Mouse (Mus musculus) B cell, adult 2 months (primary cell): ENCODE data around the gene Actn3.

Source experiments
- DNase-seq, 2 experiments: peaks; one replicate each; pipeline ENCODE4 v3.0.0; 2022

Gene Actn3

GRCm38 (mm10) chr19:4859081-4859480 lies 18.6 kb downstream of the Actn3 start:
- no peak for DNase-seq

GRCm38 (mm10) chr19:4855951-4856350 lies 21.8 kb downstream of the Actn3 start:
- DNase-seq: no peak

- no peak for DNase-seq
These were observed 22.3 kb downstream of the Actn3 start for GRCm38 (mm10) chr19:4855470-4855820.

- no peak for DNase-seq
These were observed 22.9 kb downstream of the Actn3 start, which contains the start of gene Ctsf for GRCm38 (mm10) chr19:4854552-4855469. Gene Ctsf (plus strand): TSS chr19:4855130.

- DNase-seq: no peak
These were observed 27.4 kb downstream of the Actn3 start for GRCm38 (mm10) chr19:4850281-4850680.

GRCm38 (mm10) chr19:4849800-4850199 lies 27.9 kb downstream of the Actn3 start:
- DNase-seq: no peak

GRCm38 (mm10) chr19:4847490-4847889 lies 30.2 kb downstream of the Actn3 start:
- peak; percentile 18 to 19 for DNase-seq

- no peak for DNase-seq
These were observed 31.9 kb downstream of the Actn3 start for GRCm38 (mm10) chr19:4845846-4846245.

GRCm38 (mm10) chr19:4842611-4843010 lies 35.1 kb downstream of the Actn3 start:
- no peak for DNase-seq

- no peak for DNase-seq
These were observed 36.9 kb downstream of the Actn3 start for GRCm38 (mm10) chr19:4840848-4841247.

GRCm38 (mm10) chr19:4839149-4839548 lies 38.6 kb downstream of the Actn3 start, which contains the start of the genes Ccs and Ccdc87:
Gene Ccs (minus strand): TSS chr19:4839332.
Gene Ccdc87 (plus strand): TSS chr19:4839366.
- DNase-seq: peak; percentile 88 to 89

- DNase-seq: no peak
These were observed 39.1 kb downstream of the Actn3 start for GRCm38 (mm10) chr19:4838526-4839140.

- DNase-seq: no peak
These were observed 40.7 kb downstream of the Actn3 start for GRCm38 (mm10) chr19:4837049-4837448.

- no peak for DNase-seq
These were observed 41.6 kb downstream of the Actn3 start for GRCm38 (mm10) chr19:4836096-4836495.

- no peak for DNase-seq
These were observed 43.7 kb downstream of the Actn3 start for GRCm38 (mm10) chr19:4833977-4834376.

- no peak for DNase-seq
These were observed 48.6 kb downstream of the Actn3 start for GRCm38 (mm10) chr19:4829156-4829555.

GRCm38 (mm10) chr19:4828444-4829114 lies 49.1 kb downstream of the Actn3 start:
- DNase-seq: no peak

GRCm38 (mm10) chr19:4820678-4821303 lies 56.9 kb downstream of the Actn3 start:
- DNase-seq: no peak

GRCm38 (mm10) chr19:4817182-4817835 lies 60.4 kb downstream of the Actn3 start:
- no peak for DNase-seq

GRCm38 (mm10) chr19:4813015-4813414 lies 64.7 kb downstream of the Actn3 start:
- peak; percentile 53 to 59 for DNase-seq

GRCm38 (mm10) chr19:4812334-4812949 lies 65.3 kb downstream of the Actn3 start:
- DNase-seq: peak; percentile 33 to 35

GRCm38 (mm10) chr19:4811909-4812242 lies 65.8 kb downstream of the Actn3 start:
- DNase-seq: no peak
